Comparison of ENCODE assay signal across 1 mouse cellular context in the genomic region with DNA sequence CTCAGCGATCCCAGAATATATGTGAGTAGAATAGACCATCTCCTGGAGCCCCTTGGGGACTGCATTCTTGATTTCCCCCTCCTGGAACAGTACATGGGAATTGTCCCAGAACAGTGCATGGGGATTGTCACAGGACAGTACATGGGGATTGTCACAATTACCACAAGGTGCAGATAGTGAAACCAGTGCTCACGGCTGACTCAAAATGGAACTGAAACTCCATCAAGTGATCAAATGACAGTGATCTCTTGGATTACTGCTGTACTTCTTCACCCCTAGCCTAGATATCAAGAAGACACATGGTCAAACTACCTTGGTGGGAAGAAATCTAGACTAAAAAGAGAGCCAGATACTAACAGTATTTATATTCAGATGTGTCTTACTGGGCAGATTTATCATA.
A peak's percentile ranks its signal among the peaks of the same experiment; 100 is the strongest.
TF ChIP-seq lines count a peak whose summit lies in the region.

No protein-coding gene starts in this region.

TF ChIP-seq in CH12.LX, 34 proteins besides CTCF, POLR2A, EP300 and RAD21 (continued from another document):
- TF ChIP-seq JUN (IDR thresholded peaks at IDR 0.05; ENCODE audit: insufficient read depth, low read depth, low read length) (peak; percentile 79), TCF12 (IDR thresholded peaks at IDR 0.05; ENCODE audit: low read depth, low read length) (no peak), UBTF (IDR thresholded peaks at IDR 0.05; ENCODE audit: low read depth, low read length) (no peak), BHLHE40 (IDR thresholded peaks at IDR 0.05; ENCODE audit: low read depth, low read length) (peak; percentile 62), MAFK (IDR thresholded peaks at IDR 0.05; ENCODE audit: insufficient replicate concordance, low read length) (no peak)
